Mouse (Mus musculus): ENCODE measurements around the gene Cox4i2.

The Cox4i2 gene

GRCm38 (mm10) chr2:152734984-152735383 is 19.0 kb upstream of the Cox4i2 start:
- peak; percentile 91 for DNase-seq (ENCODE audit: low spot score)

GRCm38 (mm10) chr2:152736090-152736601 is 17.8 kb upstream of the Cox4i2 start, which contains the start of gene Id1:
Gene Id1, plus strand, starts transcription at chr2:152736251.
- peak; percentile 67 for DNase-seq (ENCODE audit: low spot score)

- no peak for DNase-seq (ENCODE audit: low spot score)
Measured at GRCm38 (mm10) chr2:152736748-152737147, 17.2 kb upstream of the Cox4i2 start.

- no peak for DNase-seq (ENCODE audit: low spot score)
Measured at GRCm38 (mm10) chr2:152737306-152738221, 16.4 kb upstream of the Cox4i2 start.

GRCm38 (mm10) chr2:152738341-152738740 is 15.6 kb upstream of the Cox4i2 start:
- no peak for DNase-seq (ENCODE audit: low spot score)

GRCm38 (mm10) chr2:152739031-152739841 is 14.7 kb upstream of the Cox4i2 start:
- DNase-seq (ENCODE audit: low spot score): no peak

- DNase-seq (ENCODE audit: low spot score): no peak
Measured at GRCm38 (mm10) chr2:152739842-152740260, 14.1 kb upstream of the Cox4i2 start.

- no peak for DNase-seq (ENCODE audit: low spot score)
Measured at GRCm38 (mm10) chr2:152740490-152740889, 13.5 kb upstream of the Cox4i2 start.

GRCm38 (mm10) chr2:152741153-152742041 is 12.6 kb upstream of the Cox4i2 start:
- DNase-seq (ENCODE audit: low spot score): peak; percentile 61

GRCm38 (mm10) chr2:152742435-152742834 is 11.5 kb upstream of the Cox4i2 start:
- peak; percentile 46 for DNase-seq (ENCODE audit: low spot score)

GRCm38 (mm10) chr2:152756474-152757393 is 2.8 kb downstream of the Cox4i2 start:
- no peak for DNase-seq (ENCODE audit: low spot score)

GRCm38 (mm10) chr2:152757478-152757877 is 3.5 kb downstream of the Cox4i2 start:
- DNase-seq (ENCODE audit: low spot score): no peak

- DNase-seq (ENCODE audit: low spot score): no peak
Measured at GRCm38 (mm10) chr2:152758351-152758750, 4.4 kb downstream of the Cox4i2 start.

GRCm38 (mm10) chr2:152763310-152763709 is 9.3 kb downstream of the Cox4i2 start:
- no peak for DNase-seq (ENCODE audit: low spot score)

- no peak for DNase-seq (ENCODE audit: low spot score)
Measured at GRCm38 (mm10) chr2:152764172-152765044, 10.4 kb downstream of the Cox4i2 start.

- no peak for DNase-seq (ENCODE audit: low spot score)
Measured at GRCm38 (mm10) chr2:152765045-152765674, 11.2 kb downstream of the Cox4i2 start.

GRCm38 (mm10) chr2:152766387-152767123 is 12.6 kb downstream of the Cox4i2 start:
- peak; percentile 92 for DNase-seq (ENCODE audit: low spot score)

- DNase-seq (ENCODE audit: low spot score): peak; percentile 66
Measured at GRCm38 (mm10) chr2:152767618-152768271, 13.8 kb downstream of the Cox4i2 start.

All from layer of hippocampus, adult 11-12 months (tissue).